Mouse (Mus musculus) CH12.LX (cell line): ENCODE measurements around the gene Cdca5. TPM values are rescaled to one million over a fixed set of nuclear protein-coding genes. Genes with fewer than 3 reads are reported as not detected.

Experiments used
- DNase-seq: peaks from one replicate; pipeline ENCODE4 v3.0.0-alpha.2; 2013; ENCODE audit errors: extremely low read depth
- H3K27ac ChIP-seq: 2 replicates; pipeline ENCODE4 v1.5.1; 2012; ENCODE audit warnings: low read depth, mild to moderate bottlenecking, control low read depth, moderate library complexity; ENCODE audit not compliant: insufficient read depth
- H3K27me3 ChIP-seq: replicated peaks from 2 replicates; pipeline ENCODE3; 2012; ENCODE audit warnings: inconsistent platforms
- H3K36me3 ChIP-seq, 2 experiments: replicated peaks in 1 of 2; 2 replicates each; pipeline versions ENCODE3 to v1.6.1; 2012; ENCODE audit warnings: inconsistent platforms in 1 of 2, low read length in 1 of 2, mild to moderate bottlenecking in 1 of 2, mixed read lengths in 1 of 2, moderate library complexity in 1 of 2; ENCODE audit not compliant: control insufficient read depth in 1 of 2, insufficient read depth in 1 of 2
- H3K4me1 ChIP-seq, 2 experiments: 2 replicates each; pipeline ENCODE4 v1.6.1; 2012; ENCODE audit warnings: inconsistent platforms in 1 of 2, moderate library complexity in 1 of 2; ENCODE audit not compliant: insufficient read depth in 2 of 2, control insufficient read depth in 1 of 2
- H3K4me2 ChIP-seq: 2 replicates; pipeline ENCODE4 v1.6.1; 2012; ENCODE audit warnings: low read depth, mild to moderate bottlenecking, control low read depth; ENCODE audit not compliant: poor library complexity, insufficient read depth, severe bottlenecking
- H3K4me3 ChIP-seq, 3 experiments: fragments of 150-350 bp in 1 of 3; sonication (generic) in 1 of 3; replicated peaks in 1 of 3; 2 replicates each; pipeline versions ENCODE3 to v1.5.1; 2011 to 2012; ENCODE audit warnings: low read depth in 2 of 3, low read length in 2 of 3, mild to moderate bottlenecking in 2 of 3, moderate library complexity in 2 of 3, control low read depth in 1 of 3, improper control_type of control experiment in 1 of 3, inconsistent platforms in 1 of 3, mixed read lengths in 1 of 3; ENCODE audit not compliant: poor library complexity in 1 of 3
- H3K79me2 ChIP-seq: replicated peaks from 2 replicates; pipeline ENCODE4 v1.6.1; 2012; ENCODE audit warnings: mild to moderate bottlenecking, moderate library complexity; ENCODE audit not compliant: control insufficient read depth, poor library complexity, insufficient read depth, severe bottlenecking; ENCODE audit errors: extremely low read depth
- H3K9ac ChIP-seq: 2 replicates; pipeline ENCODE4 v1.6.1; 2012; ENCODE audit warnings: low read depth, mild to moderate bottlenecking, control low read depth, moderate library complexity; ENCODE audit not compliant: insufficient read depth
- H3K9me3 ChIP-seq: replicated peaks from 2 replicates; pipeline ENCODE3; 2012; ENCODE audit warnings: low read length, inconsistent platforms, mixed read lengths
- BHLHE40 ChIP-seq: IDR thresholded peaks from 2 replicates; pipeline ENCODE4 v1.6.1; 2011; ENCODE audit warnings: mild to moderate bottlenecking, low read depth, low read length, improper control_type of control experiment
- CHD1 ChIP-seq: IDR thresholded peaks from 2 replicates; pipeline ENCODE4 v1.6.1; 2012; ENCODE audit warnings: low read depth, low read length, improper control_type of control experiment, inconsistent platforms
- CHD2 ChIP-seq: IDR thresholded peaks from 2 replicates; pipeline ENCODE4 v1.6.1; 2011; ENCODE audit warnings: low read length, improper control_type of control experiment
- CTCF ChIP-seq, 2 experiments: IDR thresholded peaks in 1 of 2; conservative IDR thresholded peaks in 1 of 2; 2 replicates each; pipeline ENCODE4 v1.5.1; 2011 to 2012; ENCODE audit warnings: low read depth in 2 of 2, low read length in 2 of 2, improper control_type of control experiment in 1 of 2, inconsistent platforms in 1 of 2, mild to moderate bottlenecking in 1 of 2, moderate library complexity in 1 of 2
- E2F4 ChIP-seq: IDR thresholded peaks from 2 replicates; pipeline ENCODE4 v1.6.1; 2011; ENCODE audit warnings: low read depth, low read length, improper control_type of control experiment; ENCODE audit not compliant: insufficient replicate concordance
- ELF1 ChIP-seq: IDR thresholded peaks from 2 replicates; pipeline ENCODE4 v1.6.1; 2014; ENCODE audit warnings: low read depth, mild to moderate bottlenecking, inconsistent platforms, low read length, improper control_type of control experiment
- EP300 ChIP-seq: IDR thresholded peaks from 2 replicates; pipeline ENCODE4 v1.6.1; 2011; ENCODE audit warnings: low read length, improper control_type of control experiment
- ETS1 ChIP-seq: conservative IDR thresholded peaks from 2 replicates; pipeline ENCODE4 v1.6.1; 2012; ENCODE audit warnings: low read depth, mild to moderate bottlenecking, inconsistent platforms, low read length, improper control_type of control experiment, moderate library complexity
- GABPA ChIP-seq: IDR thresholded peaks from 2 replicates; pipeline ENCODE4 v1.6.1; 2012; ENCODE audit warnings: low read depth, low read length, improper control_type of control experiment, inconsistent platforms; ENCODE audit not compliant: insufficient replicate concordance
- HCFC1 ChIP-seq: IDR thresholded peaks from 2 replicates; pipeline ENCODE4 v1.6.1; 2012; ENCODE audit warnings: low read depth, mild to moderate bottlenecking, inconsistent platforms, low read length, improper control_type of control experiment
- JUND ChIP-seq: conservative IDR thresholded peaks from 2 replicates; pipeline ENCODE4 v1.6.1; 2011; ENCODE audit warnings: low read depth, low read length, improper control_type of control experiment
- MAFK ChIP-seq: IDR thresholded peaks from 2 replicates; pipeline ENCODE4 v1.6.1; 2011; ENCODE audit warnings: low read length, improper control_type of control experiment; ENCODE audit not compliant: insufficient replicate concordance
- MAX ChIP-seq: IDR thresholded peaks from 2 replicates; pipeline ENCODE4 v1.6.1; 2011; ENCODE audit warnings: low read length, improper control_type of control experiment
- MAZ ChIP-seq: IDR thresholded peaks from 2 replicates; pipeline ENCODE4 v1.6.1; 2012; ENCODE audit warnings: low read depth, mild to moderate bottlenecking, inconsistent platforms, low read length, improper control_type of control experiment, moderate library complexity
- MEF2A ChIP-seq: IDR thresholded peaks from 2 replicates; pipeline ENCODE4 v1.6.1; 2014; ENCODE audit warnings: low read depth, mild to moderate bottlenecking, inconsistent platforms, low read length, improper control_type of control experiment, borderline replicate concordance
- MXI1 ChIP-seq: IDR thresholded peaks from 2 replicates; pipeline ENCODE4 v1.6.1; 2011; ENCODE audit warnings: mild to moderate bottlenecking, low read depth, low read length, improper control_type of control experiment
- MYC ChIP-seq: IDR thresholded peaks from 2 replicates; pipeline ENCODE4 v1.6.1; 2011; ENCODE audit warnings: low read depth, mild to moderate bottlenecking, improper control_type of control experiment, low read length
- NRF1 ChIP-seq: IDR thresholded peaks from 2 replicates; pipeline ENCODE4 v1.6.1; 2014; ENCODE audit warnings: low read depth, mild to moderate bottlenecking, inconsistent platforms, low read length, improper control_type of control experiment, moderate library complexity
- PAX5 ChIP-seq: IDR thresholded peaks from 2 replicates; pipeline ENCODE4 v1.6.1; 2012; ENCODE audit warnings: low read length, inconsistent platforms, mixed read lengths
- POLR2A ChIP-seq: IDR thresholded peaks from 2 replicates; pipeline ENCODE4 v1.6.1; 2011; ENCODE audit warnings: low read depth, mild to moderate bottlenecking, improper control_type of control experiment, low read length
- RAD21 ChIP-seq: IDR thresholded peaks from 2 replicates; pipeline ENCODE4 v1.6.1; 2011; ENCODE audit warnings: low read depth, mild to moderate bottlenecking, low read length, improper control_type of control experiment, moderate library complexity
- RCOR1 ChIP-seq: conservative IDR thresholded peaks from 2 replicates; pipeline ENCODE4 v1.6.1; 2012; ENCODE audit warnings: low read depth, mild to moderate bottlenecking, inconsistent platforms, low read length, improper control_type of control experiment
- SIN3A ChIP-seq: IDR thresholded peaks from 2 replicates; pipeline ENCODE4 v1.6.1; 2012; ENCODE audit warnings: low read length, improper control_type of control experiment, inconsistent platforms
- SMC3 ChIP-seq: IDR thresholded peaks from 2 replicates; pipeline ENCODE4 v1.6.1; 2011; ENCODE audit warnings: low read depth, low read length, improper control_type of control experiment
- TBP ChIP-seq: conservative IDR thresholded peaks from 2 replicates; pipeline ENCODE4 v1.6.1; 2011; ENCODE audit warnings: low read depth, low read length, improper control_type of control experiment
- TCF12 ChIP-seq: IDR thresholded peaks from 2 replicates; pipeline ENCODE4 v1.6.1; 2014; ENCODE audit warnings: low read depth, mild to moderate bottlenecking, inconsistent platforms, low read length, improper control_type of control experiment
- UBTF ChIP-seq: IDR thresholded peaks from 2 replicates; pipeline ENCODE4 v1.6.1; 2012; ENCODE audit warnings: low read depth, mild to moderate bottlenecking, inconsistent platforms, low read length, improper control_type of control experiment, moderate library complexity
- USF1 ChIP-seq: IDR thresholded peaks from 2 replicates; pipeline ENCODE4 v1.6.1; 2014; ENCODE audit warnings: low read depth, mild to moderate bottlenecking, inconsistent platforms, low read length, improper control_type of control experiment
- USF2 ChIP-seq: conservative IDR thresholded peaks from 2 replicates; pipeline ENCODE4 v1.6.1; 2011; ENCODE audit warnings: low read depth, low read length, improper control_type of control experiment
- ZKSCAN1 ChIP-seq: IDR thresholded peaks from 2 replicates; pipeline ENCODE4 v1.6.1; 2012; ENCODE audit warnings: low read depth, inconsistent platforms, low read length, improper control_type of control experiment, borderline replicate concordance
- ZMIZ1 ChIP-seq: IDR thresholded peaks from 2 replicates; pipeline ENCODE4 v1.6.1; 2012; ENCODE audit warnings: low read depth, mild to moderate bottlenecking, inconsistent platforms, low read length, improper control_type of control experiment
- ZNF384 ChIP-seq: IDR thresholded peaks from 2 replicates; pipeline ENCODE4 v1.6.1; 2012; ENCODE audit warnings: low read depth, low read length, improper control_type of control experiment, inconsistent platforms
- dilution Hi-C: fragments of 300-500 bp; cut with MboI; formaldehyde crosslinking; loops from 2 replicates; pipeline ENCODE4 v1.14.3; 2020; ENCODE audit warnings: low sequenced_read_pairs; ENCODE audit not compliant: extremely low pct_unique_long_range_greater_than_20kb, extremely low pct_ligation_motif_present
- in situ Hi-C: fragments of 300-500 bp; cut with MboI; formaldehyde crosslinking; loops from 3 replicates; pipeline ENCODE4 v1.14.3; 2019; ENCODE audit warnings: low sequenced_read_pairs, low pct_ligation_motif_present, low pct_unique_long_range_greater_than_20kb, mixed read lengths
- polyA plus RNA-seq: library from polyadenylated mRNA; unstranded; fragments of >175 nt; gene quantifications from 2 replicates; pipeline ENCODE4 v1.2.1, GENCODE M21; 2012; ENCODE audit warnings: low read depth; ENCODE audit not compliant: insufficient read length
- total RNA-seq, 2 experiments: library from RNA; depleted of rRNA; stranded (reverse); fragments of 300-350 nt in 1 of 2; fragments of >200 nt in 1 of 2; gene quantifications; 2 replicates each; pipeline ENCODE4 v1.2.3; 2012 to 2014

Gene Cdca5
- total and polyA plus RNA-seq, 3 experiments: 51.5 to 80.6 (median 62.7) TPM

DNA sequence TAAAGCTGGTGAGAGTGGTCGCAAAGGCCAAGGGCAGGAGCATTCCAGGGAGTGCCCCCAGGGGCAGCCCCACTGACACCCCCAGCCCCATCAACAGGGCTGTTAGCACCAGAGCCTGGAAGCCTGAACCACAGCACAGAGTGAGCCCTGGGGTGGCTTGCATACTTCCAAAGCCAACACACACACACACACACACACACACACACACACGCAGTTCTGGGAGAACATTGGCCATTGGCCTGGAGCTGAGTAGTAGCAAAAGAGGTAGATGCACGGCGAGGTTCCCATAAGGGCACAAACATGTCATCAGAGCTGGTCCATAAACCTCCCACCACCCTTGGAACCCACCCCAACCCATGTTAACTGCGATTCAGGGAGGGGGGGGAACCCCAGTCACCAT lies 18.2 kb upstream of the Cdca5 start:
- in situ Hi-C loops (loop anchor here (10.0 kb wide), 1 partner anchor 102 kb away; the partner anchor contains the start of gene Pola2), dilution Hi-C loops (no loop called here)
- no peaks in the 10 kb centered on the region for H3K9me3 ChIP-seq
- peak overlapping the region; percentile 88 for H3K4me2 ChIP-seq
- no peak overlapping the region for H3K9ac ChIP-seq
- TF ChIP-seq POLR2A: no peak
- TF ChIP-seq CHD1: no peak
- no peak for TF ChIP-seq UBTF
- TF ChIP-seq ZKSCAN1: no peak
- TF ChIP-seq MEF2A: no peak
- TF ChIP-seq HCFC1: no peak
- no peak for TF ChIP-seq ZNF384
- no peak for TF ChIP-seq BHLHE40
- TF ChIP-seq MXI1: no peak
- no peak for TF ChIP-seq E2F4
- TF ChIP-seq USF2: no peak
- TF ChIP-seq MYC: no peak
- TF ChIP-seq MAZ: no peak
- no peak for TF ChIP-seq CHD2
- TF ChIP-seq ETS1: no peak
- TF ChIP-seq GABPA: no peak
- no peak for TF ChIP-seq MAFK
- peaks cover 5% of the 10 kb centered on the region for H3K79me2 ChIP-seq
- no peak overlapping the region for H3K27ac ChIP-seq
- H3K27me3 ChIP-seq: no peaks in the 10 kb centered on the region
- no peak for DNase-seq
- peak overlapping the region in 1 of 3 experiments; percentile 53 for H3K4me3 ChIP-seq
- H3K4me1 ChIP-seq: peaks cover 14 to 44% of the 10 kb centered on the region in 2 experiments
- peaks cover 32 to 52% of the 10 kb centered on the region in 2 experiments for H3K36me3 ChIP-seq

DNA sequence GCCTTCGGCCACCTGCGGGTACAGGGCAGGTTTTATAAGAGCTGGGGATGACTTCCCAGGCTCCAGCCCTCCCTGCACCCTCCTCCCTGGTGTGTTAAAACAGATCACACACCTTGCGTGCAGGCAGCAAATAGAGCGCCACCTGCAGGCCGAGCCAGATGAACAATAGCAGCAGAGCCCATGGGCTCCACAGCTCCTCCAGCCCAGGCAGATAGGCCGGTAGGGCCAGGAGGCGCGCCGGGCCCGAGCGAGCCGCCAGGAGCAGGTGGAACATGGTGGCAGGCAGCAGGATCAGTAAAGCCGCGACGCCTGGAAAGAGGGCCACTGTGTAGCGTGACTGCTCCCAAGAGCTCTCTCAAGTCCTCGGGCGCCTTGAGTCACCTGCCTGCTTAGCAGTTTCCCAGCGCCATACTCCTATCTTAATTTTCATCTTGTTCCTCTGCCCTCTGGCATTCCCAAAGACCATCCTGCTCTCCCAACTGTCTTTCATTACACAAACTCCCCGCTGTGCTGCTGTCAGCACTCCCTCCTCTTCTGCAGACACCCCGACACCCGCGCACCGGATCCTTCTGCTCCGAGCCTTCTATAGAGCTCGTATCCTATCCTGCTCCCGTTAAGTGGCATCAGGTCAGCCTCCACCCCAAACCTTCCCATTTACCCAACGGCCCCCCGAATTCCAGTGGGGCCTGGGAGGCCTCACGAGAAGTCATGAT lies 17.6 kb upstream of the Cdca5 start:
- in situ Hi-C loops: loop anchor here (10.0 kb wide), 1 partner anchor 102 kb away; the partner anchor contains the start of gene Pola2
- H3K36me3 ChIP-seq: peaks cover 33 to 56% of the 10 kb centered on the region in 2 experiments
- peak; percentile 76 for TF ChIP-seq SMC3
- TF ChIP-seq GABPA: no peak
- peak; percentile 35 to 89; a peak in 3 of 4 replicates for TF ChIP-seq CTCF (conservative IDR thresholded peaks at IDR 0.05 in 1 of 2, IDR thresholded peaks at IDR 0.05 in 1 of 2; ENCODE audit: low read depth in 2 of 2, low read length in 2 of 2)
- TF ChIP-seq RCOR1: 0 out of 2 replicates have a peak, but pooled peaks have one; percentile 25
- no peak for TF ChIP-seq ETS1
- no peak for TF ChIP-seq CHD1
- no peak for TF ChIP-seq E2F4
- no peak for TF ChIP-seq BHLHE40
- no peak for TF ChIP-seq TCF12
- 0 out of 2 replicates have a peak, but pooled peaks have one; percentile 14 for TF ChIP-seq NRF1
- TF ChIP-seq SIN3A: no peak; the same call in 1 of the 2 replicates
- no peak for TF ChIP-seq CHD2
- peak; percentile 30 for TF ChIP-seq RAD21
- no peak for TF ChIP-seq UBTF
- no peak for TF ChIP-seq USF1
- TF ChIP-seq MAX: no peak
- TF ChIP-seq TBP: no peak
- TF ChIP-seq ZMIZ1: no peak
- TF ChIP-seq MEF2A: no peak
- no peak for TF ChIP-seq ELF1
- TF ChIP-seq PAX5: no peak
- no peak for TF ChIP-seq JUND
- TF ChIP-seq EP300: no peak

More for the DNA sequence above, 17.6 kb upstream of the Cdca5 start:
- Histone ChIP-seq H3K4me1 (peaks cover 14 to 43% of the 10 kb centered on the region in 2 experiments), H3K9ac (peak overlapping the region; percentile 30), H3K27ac (no peak overlapping the region), H3K79me2 (peaks cover 5% of the 10 kb centered on the region), H3K4me3 (peak overlapping the region; percentile 42 to 53 (median 47)), H3K4me2 (peak overlapping the region; percentile 88), H3K9me3 (no peaks in the 10 kb centered on the region), H3K27me3 (no peaks in the 10 kb centered on the region)
- DNase-seq: peak; percentile 88
- dilution Hi-C loops: no loop called here
